Mouse (Mus musculus): ENCODE data around the gene Hyal2. TPM values are rescaled to one million over a fixed set of nuclear protein-coding genes. Genes with fewer than 3 reads are reported as not detected.

Hyal2 gene
- polyA plus RNA-seq, 1 experiment from 2014 or later = 105 TPM

- Histone ChIP-seq H3K27ac (ENCODE audit: low read depth, low read length) (no peak overlapping the region), H3K9me3 (replicated peaks; ENCODE audit: control insufficient read depth, low read length) (no peaks in the 10 kb centered on the region), H3K4me2 (no peak overlapping the region), H3K4me3 (ENCODE audit: low read depth, low read length) (no peak overlapping the region), H3K4me1 (ENCODE audit: control insufficient read depth, insufficient read depth, low read length) (peaks cover 42% of the 10 kb centered on the region), H3K27me3 (ENCODE audit: control insufficient read depth, insufficient read depth, low read length) (peaks cover 30% of the 10 kb centered on the region), H3K36me3 (ENCODE audit: control insufficient read depth, insufficient read depth, low read length) (no peaks in the 10 kb centered on the region), H3K9ac (ENCODE audit: low read depth, low read length) (no peak overlapping the region)
- 73% methylated on average over 20 of the region's 20 CpGs for WGBS (ENCODE audit: insufficient replicate concordance)
- ATAC-seq (replicated peaks; ENCODE audit: insufficient number of reproducible peaks, low FRiP score, low TSS enrichment) = no peak
These were observed 18.3 kb upstream of the Hyal2 start for GRCm38 (mm10) chr9:107549297-107550074.

- 28% methylated on average over 23 of the region's 23 CpGs for WGBS (ENCODE audit: insufficient replicate concordance)
- Histone ChIP-seq H3K9ac (ENCODE audit: low read depth, low read length) (peak overlapping the region; percentile 77), H3K27ac (ENCODE audit: low read depth, low read length) (no peak overlapping the region), H3K4me1 (ENCODE audit: control insufficient read depth, insufficient read depth, low read length) (peaks cover 42% of the 10 kb centered on the region), H3K4me3 (ENCODE audit: low read depth, low read length) (peak overlapping the region; percentile 56), H3K27me3 (ENCODE audit: control insufficient read depth, insufficient read depth, low read length) (peaks cover 30% of the 10 kb centered on the region), H3K9me3 (replicated peaks; ENCODE audit: control insufficient read depth, low read length) (no peaks in the 10 kb centered on the region), H3K4me2 (peak overlapping the region; percentile 98), H3K36me3 (ENCODE audit: control insufficient read depth, insufficient read depth, low read length) (no peaks in the 10 kb centered on the region)
- ATAC-seq (replicated peaks; ENCODE audit: insufficient number of reproducible peaks, low FRiP score, low TSS enrichment) = no peak
These were observed 17.1 kb upstream of the Hyal2 start for GRCm38 (mm10) chr9:107550491-107551116.

- peaks cover 47% of the 10 kb centered on the region for H3K4me1 ChIP-seq (ENCODE audit: control insufficient read depth, insufficient read depth, low read length)
- peak; percentile 40 for ATAC-seq (replicated peaks; ENCODE audit: insufficient number of reproducible peaks, low FRiP score, low TSS enrichment)
- peaks cover 30% of the 10 kb centered on the region for H3K27me3 ChIP-seq (ENCODE audit: control insufficient read depth, insufficient read depth, low read length)
These were observed 16.4 kb upstream of the Hyal2 start, which contains the start of gene Rassf1 for GRCm38 (mm10) chr9:107551117-107551889. Gene Rassf1, plus strand, starts transcription at chr9:107551555.

GRCm38 (mm10) chr9:107551890-107552355 is 15.8 kb upstream of the Hyal2 start:
- H3K4me2 ChIP-seq = peak overlapping the region; percentile 98
- H3K27me3 ChIP-seq (ENCODE audit: control insufficient read depth, insufficient read depth, low read length) = peaks cover 30% of the 10 kb centered on the region
- peak overlapping the region; percentile 62; the same call in 1 of the 2 replicates for H3K27ac ChIP-seq (ENCODE audit: low read depth, low read length)
- no peaks in the 10 kb centered on the region; the same call in 1 of the 2 replicates for H3K36me3 ChIP-seq (ENCODE audit: control insufficient read depth, insufficient read depth, low read length)
- peak overlapping the region; percentile 77 for H3K9ac ChIP-seq (ENCODE audit: low read depth, low read length)
- WGBS (ENCODE audit: insufficient replicate concordance) = 12% methylated on average over 8 of the region's 8 CpGs
- H3K4me1 ChIP-seq (ENCODE audit: control insufficient read depth, insufficient read depth, low read length) = peaks cover 49% of the 10 kb centered on the region
- no peak for ATAC-seq (replicated peaks; ENCODE audit: insufficient number of reproducible peaks, low FRiP score, low TSS enrichment)
- no peaks in the 10 kb centered on the region for H3K9me3 ChIP-seq (replicated peaks; ENCODE audit: control insufficient read depth, low read length)
- H3K4me3 ChIP-seq (ENCODE audit: low read depth, low read length) = peak overlapping the region; percentile 56

More at GRCm38 (mm10) chr9:107551117-107551889, 16.4 kb upstream of the Hyal2 start, which contains the start of gene Rassf1:
- no peaks in the 10 kb centered on the region for H3K9me3 ChIP-seq (replicated peaks; ENCODE audit: control insufficient read depth, low read length)
- peak within 1 kb of the TSS; percentile 77 for H3K9ac ChIP-seq (ENCODE audit: low read depth, low read length)
- peak within 1 kb of the TSS; percentile 98 for H3K4me2 ChIP-seq
- 1% methylated on average over 63 of the region's 63 CpGs for WGBS (ENCODE audit: insufficient replicate concordance)
- H3K27ac ChIP-seq (ENCODE audit: low read depth, low read length) = peak within 1 kb of the TSS; percentile 62; the same call in 1 of the 2 replicates
- peak within 1 kb of the TSS; percentile 56 for H3K4me3 ChIP-seq (ENCODE audit: low read depth, low read length)
- H3K36me3 ChIP-seq (ENCODE audit: control insufficient read depth, insufficient read depth, low read length) = no peaks in the 10 kb centered on the region

GRCm38 (mm10) chr9:107552690-107553393 is 14.9 kb upstream of the Hyal2 start:
- H3K27me3 ChIP-seq (ENCODE audit: control insufficient read depth, insufficient read depth, low read length) = peaks cover 27% of the 10 kb centered on the region
- H3K27ac ChIP-seq (ENCODE audit: low read depth, low read length) = no peak overlapping the region
- H3K9me3 ChIP-seq (replicated peaks; ENCODE audit: control insufficient read depth, low read length) = no peaks in the 10 kb centered on the region
- no peak overlapping the region; the same call in 1 of the 2 replicates for H3K9ac ChIP-seq (ENCODE audit: low read depth, low read length)
- no peak for ATAC-seq (replicated peaks; ENCODE audit: insufficient number of reproducible peaks, low FRiP score, low TSS enrichment)
- WGBS (ENCODE audit: insufficient replicate concordance) = 76% methylated on average over 5 of the region's 5 CpGs
- peak overlapping the region; percentile 98 for H3K4me2 ChIP-seq
- peaks cover 43% of the 10 kb centered on the region for H3K4me1 ChIP-seq (ENCODE audit: control insufficient read depth, insufficient read depth, low read length)
- H3K36me3 ChIP-seq (ENCODE audit: control insufficient read depth, insufficient read depth, low read length) = peaks cover 8% of the 10 kb centered on the region
- H3K4me3 ChIP-seq (ENCODE audit: low read depth, low read length) = peak overlapping the region; percentile 84; the same call in 1 of the 2 replicates

GRCm38 (mm10) chr9:107553541-107554318 is 14.0 kb upstream of the Hyal2 start:
- H3K9ac ChIP-seq (ENCODE audit: low read depth, low read length) = peak overlapping the region; percentile 83
- peaks cover 43% of the 10 kb centered on the region for H3K4me1 ChIP-seq (ENCODE audit: control insufficient read depth, insufficient read depth, low read length)
- no peaks in the 10 kb centered on the region for H3K9me3 ChIP-seq (replicated peaks; ENCODE audit: control insufficient read depth, low read length)
- peak overlapping the region; percentile 98 for H3K4me2 ChIP-seq
- peak; percentile 40 for ATAC-seq (replicated peaks; ENCODE audit: insufficient number of reproducible peaks, low FRiP score, low TSS enrichment)
- H3K27ac ChIP-seq (ENCODE audit: low read depth, low read length) = peak overlapping the region; percentile 83
- H3K36me3 ChIP-seq (ENCODE audit: control insufficient read depth, insufficient read depth, low read length) = peaks cover 14% of the 10 kb centered on the region
- WGBS (ENCODE audit: insufficient replicate concordance) = 8% methylated on average over 36 of the region's 37 CpGs
- H3K27me3 ChIP-seq (ENCODE audit: control insufficient read depth, insufficient read depth, low read length) = peaks cover 24% of the 10 kb centered on the region
- peak overlapping the region; percentile 84 for H3K4me3 ChIP-seq (ENCODE audit: low read depth, low read length)

GRCm38 (mm10) chr9:107554319-107554825 is 13.4 kb upstream of the Hyal2 start:
- H3K27me3 ChIP-seq (ENCODE audit: control insufficient read depth, insufficient read depth, low read length) = peaks cover 19% of the 10 kb centered on the region
- no peaks in the 10 kb centered on the region for H3K9me3 ChIP-seq (replicated peaks; ENCODE audit: control insufficient read depth, low read length)
- peak; percentile 87 for ATAC-seq (replicated peaks; ENCODE audit: insufficient number of reproducible peaks, low FRiP score, low TSS enrichment)
- H3K4me3 ChIP-seq (ENCODE audit: low read depth, low read length) = peak overlapping the region; percentile 84
- H3K27ac ChIP-seq (ENCODE audit: low read depth, low read length) = peak overlapping the region; percentile 98
- H3K4me2 ChIP-seq = peak overlapping the region; percentile 98
- peak overlapping the region; percentile 97 for H3K9ac ChIP-seq (ENCODE audit: low read depth, low read length)
- WGBS (ENCODE audit: insufficient replicate concordance) = 1% methylated on average over 53 of the region's 53 CpGs
- peaks cover 43% of the 10 kb centered on the region for H3K4me1 ChIP-seq (ENCODE audit: control insufficient read depth, insufficient read depth, low read length)
- peaks cover 19% of the 10 kb centered on the region for H3K36me3 ChIP-seq (ENCODE audit: control insufficient read depth, insufficient read depth, low read length)

Measured in heart, embryonic 11.5 days (tissue).